Mouse (Mus musculus) kidney, adult 2 months (tissue): ENCODE measurements around the gene Rad50.

ENCODE experiments used
- CTCF ChIP-seq: fragments of 200-500 bp; conservative IDR thresholded peaks from 2 replicates; pipeline ENCODE4 v1.5.1; 2011; ENCODE audit warnings: low read depth, mild to moderate bottlenecking, control low read depth, low read length, moderate library complexity, mixed read lengths; ENCODE audit not compliant: insufficient read depth, insufficient read length
- POLR2A ChIP-seq: fragments of 200-500 bp; IDR thresholded peaks from one replicate; pipeline ENCODE4 v1.6.1; 2011; ENCODE audit warnings: low read depth, low read length, control low read depth

DNA sequence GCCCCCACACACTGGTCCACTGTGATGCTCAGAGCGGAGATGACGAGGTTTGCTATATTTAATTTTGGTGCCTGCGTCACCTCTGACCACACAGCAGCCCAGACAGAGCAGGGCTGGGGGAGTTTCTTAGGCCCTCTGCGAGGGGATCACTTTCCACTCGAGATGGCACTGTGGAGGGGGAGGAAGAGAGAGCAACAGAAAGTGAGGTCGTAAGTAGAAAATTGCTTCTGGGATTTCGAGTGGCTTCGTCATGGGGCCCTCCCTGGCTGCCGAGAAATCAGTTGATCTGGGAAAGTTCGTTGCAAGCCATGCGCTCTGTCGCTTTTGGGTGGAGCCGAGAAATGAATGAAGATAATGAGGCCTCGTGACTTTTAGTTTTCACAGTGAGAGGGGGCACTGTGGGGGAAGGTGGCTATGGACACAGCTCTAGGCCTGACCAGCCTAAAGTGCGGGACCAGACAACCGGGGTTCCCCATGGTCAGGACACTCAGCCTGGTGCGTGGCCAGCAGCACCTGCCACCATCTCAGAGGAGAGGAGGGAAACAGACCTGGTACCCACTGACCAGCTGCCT lies 80.2 kb downstream of the Rad50 start:
- TF ChIP-seq CTCF: no peak
- no peak for TF ChIP-seq POLR2A
